Mouse (Mus musculus): Measurements from ENCODE around the gene Mpdu1.
"Not testable (repeated sequence)": the region's sequence is repeated elsewhere in the genome, so short reads cannot be mapped to it uniquely, and the experiment has no call there.

The Mpdu1 gene

GRCm38 (mm10) chr11:69620394-69621081 is 41.9 kb downstream of the Mpdu1 start:
- DNase-seq = no peak

DNA sequence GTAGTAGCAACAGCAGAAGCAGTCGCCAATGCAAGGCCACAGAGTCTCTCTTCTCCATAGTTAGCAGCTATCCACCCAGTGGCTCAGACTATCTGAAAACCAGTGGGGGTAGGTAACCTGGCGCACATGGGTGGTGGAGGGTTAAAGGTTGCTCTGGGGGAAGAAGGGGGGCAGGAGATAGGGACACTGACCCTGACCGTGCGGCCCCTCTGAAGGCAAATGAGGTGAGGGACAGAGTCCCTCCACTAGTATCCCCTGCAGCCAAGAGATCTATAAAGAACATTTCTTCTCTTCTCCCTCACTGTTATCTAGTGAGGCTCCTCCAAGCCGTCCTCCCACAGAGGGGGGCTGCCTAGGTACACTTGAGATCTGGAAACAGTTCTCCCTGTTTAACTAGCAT is 44.6 kb downstream of the Mpdu1 start, which contains the start of gene Shbg:
Shbg (minus strand) TSS at position 101 of the 400 bp plus-strand sequence.
- DNase-seq = no peak

- no peak for DNase-seq
Measured at GRCm38 (mm10) chr11:69616781-69617180, 45.7 kb downstream of the Mpdu1 start.

- DNase-seq = not testable (repeated sequence)
Measured at GRCm38 (mm10) chr11:69614257-69614588, 48.2 kb downstream of the Mpdu1 start.

- peak; percentile 96 for DNase-seq
Measured at GRCm38 (mm10) chr11:69613553-69614256, 48.7 kb downstream of the Mpdu1 start.

DNA sequence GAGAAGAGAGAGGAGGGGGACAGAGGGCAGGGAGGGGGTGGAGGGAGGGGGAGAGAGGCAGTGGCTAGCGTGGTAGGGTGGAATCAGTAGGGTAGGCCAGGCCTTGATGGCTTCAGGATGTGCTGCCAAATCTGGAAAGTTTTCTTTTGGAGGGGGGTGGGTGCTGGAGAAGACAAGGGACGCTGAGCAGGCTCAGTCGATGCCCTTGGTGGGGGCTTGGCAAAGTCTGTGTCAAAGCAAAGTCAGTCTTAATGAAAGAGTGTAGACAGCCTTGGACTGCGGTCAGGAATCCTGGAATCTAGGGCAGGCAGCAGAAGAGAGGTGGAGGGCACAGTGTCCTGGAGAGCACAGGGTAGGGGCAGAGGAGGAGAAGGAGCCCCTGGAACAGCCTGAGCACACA is 51.5 kb downstream of the Mpdu1 start:
- no peak for DNase-seq

DNA sequence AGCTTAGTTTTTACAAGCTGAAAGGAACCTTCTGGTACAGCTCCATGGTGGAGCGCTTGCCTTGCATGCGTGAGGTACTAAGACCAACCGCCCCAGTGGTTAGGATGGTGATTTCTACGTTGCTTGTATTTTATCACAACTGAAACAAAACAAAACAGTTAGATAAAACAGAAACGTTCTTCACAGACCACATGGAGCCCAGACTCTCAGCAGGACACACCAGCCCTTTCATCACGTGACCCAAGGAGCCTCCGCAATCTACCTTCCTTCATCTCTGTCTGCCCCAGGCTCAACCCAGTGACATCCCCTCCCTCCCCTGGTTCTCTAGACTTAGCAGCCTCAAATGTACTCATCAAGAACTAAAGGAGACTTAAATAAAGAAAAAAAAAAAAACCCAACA is 53.0 kb downstream of the Mpdu1 start:
- DNase-seq = no peak

DNA sequence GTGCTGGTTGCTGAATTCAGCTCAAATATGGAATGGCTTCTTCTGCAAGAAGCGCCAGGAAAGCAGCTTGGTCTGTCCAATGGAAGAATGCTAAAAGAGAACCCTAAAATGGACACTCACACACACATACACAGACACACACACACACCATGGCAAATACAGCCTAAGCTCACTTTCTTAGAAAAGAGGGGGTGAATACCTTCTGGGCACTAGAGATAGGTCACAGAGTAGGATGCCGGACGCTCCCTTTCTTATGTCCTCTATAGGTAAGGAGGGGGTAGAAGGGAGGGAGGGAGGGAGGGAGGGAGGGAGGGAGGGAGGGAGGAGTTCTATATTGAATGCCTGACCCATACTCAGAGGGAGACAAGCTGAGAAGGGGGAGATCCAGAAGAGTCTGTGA is 53.9 kb downstream of the Mpdu1 start:
- no peak for DNase-seq

DNA sequence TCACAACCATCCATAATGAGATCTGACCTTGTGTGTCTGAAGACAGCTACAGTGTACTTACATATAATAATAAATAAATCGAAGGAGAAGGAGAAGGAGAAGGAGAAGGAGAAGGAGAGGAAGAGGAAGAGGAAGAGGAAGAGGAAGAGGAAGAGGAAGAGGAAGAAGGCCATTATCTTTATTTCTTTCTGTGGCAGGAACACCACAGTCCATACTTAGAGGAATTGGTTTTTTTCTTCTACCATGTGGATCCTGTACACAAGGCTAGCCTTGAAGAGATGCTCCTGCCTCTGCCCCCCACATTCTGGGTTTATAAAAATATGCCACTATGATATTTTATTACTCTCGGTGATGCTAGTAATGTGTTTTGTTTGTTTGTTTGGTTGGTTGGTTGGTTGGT is 55.6 kb downstream of the Mpdu1 start:
- DNase-seq = no peak
